Mouse (Mus musculus) lung, adult 2 months (tissue): ENCODE data around the gene Prkcd.

Experiments
- CTCF ChIP-seq: fragments of 200-500 bp; IDR thresholded peaks from 2 replicates; pipeline ENCODE4 v1.5.1; 2011; ENCODE audit warnings: mild to moderate bottlenecking, low read length, control low read depth; ENCODE audit not compliant: insufficient read depth
- POLR2A ChIP-seq: fragments of 200-500 bp; IDR thresholded peaks from 2 replicates; pipeline ENCODE4 v1.6.1; 2011; ENCODE audit warnings: low read depth, mild to moderate bottlenecking, control low read depth, low read length, borderline replicate concordance; ENCODE audit errors: extremely low read depth

- no peak for TF ChIP-seq POLR2A
- no peak for TF ChIP-seq CTCF
These were observed 9.3 kb downstream of the Prkcd start for GRCm38 (mm10) chr14:30616751-30617150.
